Comparison of ENCODE assay signal across 9 mouse cellular contexts in genomic region chr1:185253140-185253892, GRCm38 (mm10). TPM values are rescaled to one million over a fixed set of nuclear protein-coding genes. Genes with fewer than 3 reads are reported as not detected.
DNase-seq lines count a peak whose midpoint lies in the region; ATAC-seq and TF ChIP-seq lines count a peak whose summit lies in the region.
"Had no signal": no experiment of that assay in that cellular context is flagged by ENCODE, and none has a peak within 500 bp of the region (broad histone marks: within the 10 kb centered on the region; RNA-seq: fewer than 3 reads in every experiment).

No protein-coding gene starts in this region.

- no peak overlapping the region for H3K4me2 ChIP-seq in liver, embryonic 11.5 days
- no peak overlapping the region for H3K4me2 ChIP-seq in hindbrain, embryonic 16.5 days (ENCODE audit: low read length)

- DNase-seq in liver, adult 2 months (ENCODE audit: extremely low read depth, low read depth, low spot score), result peak; percentile 60
- no peak for DNase-seq in liver, embryonic 11.5 days (ENCODE audit: low spot score)
- DNase-seq in cerebellum, adult 9-11 months, result peak; percentile 19
- DNase-seq in left cerebral cortex, postnatal 4 days, result peak; percentile 45
- peak; percentile 62 for DNase-seq in telencephalon, adult 2 months (ENCODE audit: low read depth, low spot score)

- no peaks in the 10 kb centered on the region for H3K9me3 ChIP-seq in liver, embryonic 11.5 days (ENCODE audit: control insufficient read depth, low read length)
- no peaks in the 10 kb centered on the region for H3K9me3 ChIP-seq in hindbrain, embryonic 16.5 days (ENCODE audit: control insufficient read depth, low read length)

- peaks cover 35% of the 10 kb centered on the region for H3K36me3 ChIP-seq in liver, adult 2 months (ENCODE audit: control insufficient read depth, insufficient read depth, low read length)
- H3K36me3 ChIP-seq in liver, embryonic 11.5 days (ENCODE audit: control insufficient read depth, insufficient read depth, low read length), result peaks cover 27% of the 10 kb centered on the region
- H3K36me3 ChIP-seq in hindbrain, embryonic 16.5 days (ENCODE audit: control insufficient read depth, insufficient read depth, low read length), result peaks cover 38% of the 10 kb centered on the region

- intact Hi-C loops in left cerebral cortex, postnatal 4 days (cut with DNase I), result loop anchor here (10.0 kb wide), 1 partner anchor 151 kb away; no protein-coding TSS in a partner anchor

- no peaks in the 10 kb centered on the region for H3K27me3 ChIP-seq in liver, adult 2 months (ENCODE audit: control insufficient read depth, insufficient read depth, low read length)
- no peaks in the 10 kb centered on the region for H3K27me3 ChIP-seq in liver, embryonic 11.5 days (replicated peaks; ENCODE audit: control insufficient read depth, insufficient read depth, low read length)
- no peaks in the 10 kb centered on the region for H3K27me3 ChIP-seq in hindbrain, embryonic 16.5 days (replicated peaks; ENCODE audit: control insufficient read depth, insufficient read depth, low read length)

- TF ChIP-seq POLR2A in liver, adult 2 months (IDR thresholded peaks at IDR 0.05; ENCODE audit: extremely low read depth, insufficient read depth, low read length), result no peak

- no peaks in the 10 kb centered on the region for H3K79me2 ChIP-seq in liver, adult 2 months (ENCODE audit: control insufficient read depth, insufficient read depth, low read length)

- H3K9ac ChIP-seq in liver, adult 2 months (ENCODE audit: low read depth, low read length), result no peak overlapping the region
- no peak overlapping the region for H3K9ac ChIP-seq in liver, embryonic 11.5 days (ENCODE audit: low read depth, low read length)
- no peak overlapping the region for H3K9ac ChIP-seq in hindbrain, embryonic 16.5 days (ENCODE audit: low read depth, low read length)

- WGBS in liver, adult 2 months, result 44% methylated on average over 12 of the region's 12 CpGs
- WGBS in liver, embryonic 11.5 days, result 73% methylated on average over 12 of the region's 12 CpGs
- WGBS in hindbrain, embryonic 16.5 days, result 45% methylated on average over 12 of the region's 12 CpGs

- TF ChIP-seq CTCF in liver, adult 2 months (IDR thresholded peaks at IDR 0.05; ENCODE audit: low read depth, low read length), result no peak

- H3K4me3 ChIP-seq in liver, adult 2 months (ENCODE audit: insufficient read depth, low read depth, low read length), result no peak overlapping the region
- H3K4me3 ChIP-seq in liver, embryonic 11.5 days (ENCODE audit: low read depth, low read length), result no peak overlapping the region
- no peak overlapping the region for H3K4me3 ChIP-seq in hindbrain, embryonic 16.5 days (ENCODE audit: low read length)

- H3K27ac ChIP-seq in liver, adult 2 months (replicated peaks; ENCODE audit: insufficient read depth, low read depth, low read length), result no peak overlapping the region
- H3K27ac ChIP-seq in liver, embryonic 11.5 days (ENCODE audit: low read depth, low read length), result no peak overlapping the region
- H3K27ac ChIP-seq in hindbrain, embryonic 16.5 days (ENCODE audit: low read depth, low read length), result peak overlapping the region; percentile 65
- H3K27ac ChIP-seq: macrophage had no signal

- H3K4me1 ChIP-seq in liver, adult 2 months (ENCODE audit: control insufficient read depth, insufficient read depth, low read length), result no peaks in the 10 kb centered on the region; the same call in 1 of the 2 replicates
- no peaks in the 10 kb centered on the region for H3K4me1 ChIP-seq in liver, embryonic 11.5 days (replicated peaks; ENCODE audit: control insufficient read depth, insufficient read depth, low read length)
- H3K4me1 ChIP-seq in hindbrain, embryonic 16.5 days (ENCODE audit: control insufficient read depth, insufficient read depth, low read depth, low read length), result no peaks in the 10 kb centered on the region; the same call in 1 of the 2 replicates

- no peak for ATAC-seq in liver, embryonic 11.5 days (replicated peaks; ENCODE audit: low FRiP score)
- peak; percentile 67 for ATAC-seq in hindbrain, embryonic 16.5 days
- no peak for ATAC-seq in erythroblast, adult 5-6 weeks (replicated peaks; ENCODE audit: low FRiP score, poor library complexity, severe bottlenecking)
- ATAC-seq in inflammation-experienced regulatory T-cells, adult 6 months, result no peak

RNA-seq across cellular contexts. Expression of gene Rab3gap2, which starts 49.4 kb away (rescaled TPM):
- 12.4 and 14.0 TPM in 2 replicates for total RNA-seq in liver, adult 2 months (2014; rRNA removed)
- polyA plus RNA-seq in liver, adult 2 months (2012; rRNA removed), result 6.8 and 9.3 TPM in 2 replicates
- 26.4 and 29.6 TPM in 2 replicates for polyA plus RNA-seq in liver, embryonic 11.5 days (2014; fragmentation: Nextera tagmentation; extraction: Ambion mirVana)
- polyA plus RNA-seq in hindbrain, embryonic 16.5 days (2015; fragmentation: Nextera tagmentation; extraction: Ambion mirVana), result 21.8 and 25.2 TPM in 2 replicates
- 10 to 100 TPM; 51.9 to 52.7 TPM for total RNA-seq in left cerebral cortex, postnatal 4 days (2021)
- 12.7 and 21.3 TPM in 2 replicates for total RNA-seq in erythroblast, adult 5-6 weeks (2015; ENCODE audit: low replicate concordance)
- total RNA-seq in erythroblast, adult 5-6 weeks (2017; ENCODE audit: low replicate concordance), result 14.4 and 14.7 TPM in 2 replicates
- polyA plus RNA-seq in inflammation-experienced regulatory T-cells, adult 6 months (2017; shearing (Covaris generic)), result 10 to 100 TPM; 12.7 to 16.1 (median 15.8) TPM
